Mouse (Mus musculus): ENCODE measurements around the gene Spo11.

The Spo11 gene

DNA sequence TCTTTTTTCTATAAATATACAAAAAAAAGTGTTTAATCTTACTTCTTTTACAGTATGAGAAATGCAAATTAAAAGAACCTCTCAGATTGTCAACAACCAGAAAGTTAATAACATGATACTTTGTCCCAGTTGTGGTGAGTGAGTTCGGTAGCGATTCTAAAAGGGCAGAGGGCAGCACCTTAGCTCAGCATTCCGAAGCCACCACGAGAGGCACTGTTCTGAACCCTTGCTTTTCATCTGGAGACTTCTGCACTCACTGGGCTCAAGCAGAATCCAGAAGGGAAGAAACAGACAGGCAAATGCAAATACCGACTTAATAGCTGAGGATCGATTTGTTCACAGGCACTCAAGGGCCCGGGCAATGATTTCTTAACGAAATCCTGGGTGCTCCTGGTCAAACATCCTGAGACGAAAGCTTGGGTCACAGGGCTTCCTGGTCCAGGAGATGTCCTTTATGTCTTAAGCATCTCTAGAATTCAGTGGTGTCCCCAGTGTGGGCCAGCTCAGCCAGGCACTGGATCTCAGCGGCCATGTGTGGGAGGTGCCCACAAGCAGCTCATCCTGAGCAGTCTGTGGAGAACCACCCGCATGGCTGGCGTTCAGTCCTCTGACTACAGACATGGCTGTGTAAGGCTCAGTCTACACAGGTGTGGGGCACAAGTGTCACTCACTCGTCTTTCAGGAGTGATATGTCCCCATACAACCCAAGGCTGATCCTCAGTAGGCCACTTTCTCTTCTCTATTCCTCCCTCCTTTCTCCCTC is 18.3 kb upstream of the Spo11 start:
- DNase-seq = no peak

DNA sequence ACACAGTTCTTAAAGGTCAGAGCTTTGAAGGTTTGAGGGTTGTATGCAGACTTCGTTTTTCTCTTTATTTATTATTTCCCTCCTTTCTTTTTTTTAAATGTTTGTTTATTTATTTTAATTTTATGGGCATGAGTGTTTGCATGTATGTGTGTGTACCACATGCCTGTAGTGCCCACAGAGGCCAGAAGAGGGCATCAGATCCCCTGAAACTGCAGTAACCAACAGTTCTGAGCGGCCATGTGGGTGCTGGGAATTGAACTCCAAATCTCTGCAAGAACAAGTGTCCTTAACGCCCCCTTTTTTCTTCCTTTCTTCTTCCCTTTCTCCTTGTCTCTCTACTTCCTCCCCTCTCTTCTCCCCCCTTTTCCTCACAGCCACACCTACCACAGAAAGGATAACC is 17.1 kb upstream of the Spo11 start:
- no peak for DNase-seq

DNA sequence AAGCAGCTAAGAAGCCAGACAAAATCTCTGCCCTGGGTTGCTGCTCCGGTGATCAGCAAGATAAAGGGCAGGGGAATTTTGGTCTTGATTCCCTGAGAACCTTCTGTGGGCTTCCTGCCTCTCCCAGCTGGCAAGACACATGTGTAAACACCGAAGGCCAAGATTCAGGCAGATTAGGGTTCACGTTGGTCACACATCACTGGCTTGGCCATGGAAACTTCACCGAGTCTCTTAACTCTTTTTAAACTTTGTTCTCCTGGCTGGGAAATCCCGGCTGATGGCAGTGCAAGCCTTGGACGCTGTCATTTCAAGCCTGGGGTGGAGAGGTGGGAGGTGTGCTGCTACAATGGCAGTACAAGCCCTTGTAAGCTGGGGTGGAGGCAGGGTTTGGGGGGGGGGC is 16.3 kb upstream of the Spo11 start:
- no peak for DNase-seq

DNA sequence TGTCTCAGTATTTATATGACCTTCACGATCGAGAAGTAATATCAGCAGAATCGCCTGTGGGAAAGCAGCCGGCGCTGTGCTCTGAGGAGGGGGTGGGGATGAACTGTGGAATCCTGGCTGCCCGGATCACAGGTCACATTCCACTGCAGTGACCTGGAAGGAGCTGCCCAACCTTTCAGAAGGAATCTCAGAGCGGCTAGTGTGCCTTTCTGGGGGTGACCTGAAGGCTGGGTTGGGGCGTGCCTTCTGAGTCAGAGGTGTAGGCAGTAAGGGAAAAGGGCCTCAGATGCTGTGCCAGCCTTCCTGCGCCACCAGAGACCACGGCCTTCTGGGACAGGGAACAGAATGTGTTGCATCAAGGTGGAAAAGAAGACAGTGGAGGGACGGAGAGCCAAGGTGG is 12.3 kb upstream of the Spo11 start:
- no peak for DNase-seq

- DNase-seq = no peak
These were observed 11.0 kb upstream of the Spo11 start for GRCm38 (mm10) chr2:172966480-172966879.

- DNase-seq = no peak
These were observed 5.6 kb upstream of the Spo11 start for GRCm38 (mm10) chr2:172971865-172972264.

DNA sequence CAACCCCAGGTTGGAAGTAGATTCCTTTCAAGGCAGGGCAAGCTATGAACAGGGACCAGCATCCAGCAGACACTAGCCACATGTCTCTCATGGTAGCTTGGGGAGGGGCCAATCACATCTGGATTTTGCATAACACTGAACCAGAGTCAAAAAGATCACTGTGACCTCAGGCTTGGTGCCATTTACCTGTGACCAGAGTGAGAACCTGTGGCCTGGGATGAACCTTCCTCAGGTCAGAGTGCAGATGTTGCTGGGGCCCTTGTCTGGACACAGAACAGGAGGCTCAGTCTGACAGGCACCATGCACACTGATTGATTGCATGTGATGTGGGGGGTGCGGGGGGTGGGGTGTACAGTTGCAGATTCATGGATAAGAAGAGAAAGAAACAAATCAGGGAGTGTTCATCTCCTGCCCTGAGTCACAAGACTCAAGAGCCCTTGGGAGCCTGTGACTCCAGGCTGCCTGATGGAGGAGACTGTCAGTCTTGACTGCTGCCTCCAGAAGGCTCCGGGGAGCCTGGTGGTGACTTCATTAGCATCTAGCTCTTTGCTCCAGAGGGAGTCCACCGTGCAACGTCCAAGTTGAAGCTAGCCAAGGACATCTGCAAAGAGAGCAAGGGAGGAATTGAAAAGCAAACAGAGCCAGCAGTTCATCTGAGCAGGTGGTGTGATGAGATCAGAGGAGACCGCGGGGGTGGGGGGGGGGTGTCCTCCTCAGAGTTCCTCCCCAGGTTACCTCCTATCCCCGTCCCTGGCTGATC is 3.5 kb upstream of the Spo11 start:
- DNase-seq = no peak

GRCm38 (mm10) chr2:172974701-172975100 is 2.8 kb upstream of the Spo11 start:
- no peak for DNase-seq

- no peak for DNase-seq
These were observed 2.3 kb upstream of the Spo11 start for GRCm38 (mm10) chr2:172975159-172975558.

DNA sequence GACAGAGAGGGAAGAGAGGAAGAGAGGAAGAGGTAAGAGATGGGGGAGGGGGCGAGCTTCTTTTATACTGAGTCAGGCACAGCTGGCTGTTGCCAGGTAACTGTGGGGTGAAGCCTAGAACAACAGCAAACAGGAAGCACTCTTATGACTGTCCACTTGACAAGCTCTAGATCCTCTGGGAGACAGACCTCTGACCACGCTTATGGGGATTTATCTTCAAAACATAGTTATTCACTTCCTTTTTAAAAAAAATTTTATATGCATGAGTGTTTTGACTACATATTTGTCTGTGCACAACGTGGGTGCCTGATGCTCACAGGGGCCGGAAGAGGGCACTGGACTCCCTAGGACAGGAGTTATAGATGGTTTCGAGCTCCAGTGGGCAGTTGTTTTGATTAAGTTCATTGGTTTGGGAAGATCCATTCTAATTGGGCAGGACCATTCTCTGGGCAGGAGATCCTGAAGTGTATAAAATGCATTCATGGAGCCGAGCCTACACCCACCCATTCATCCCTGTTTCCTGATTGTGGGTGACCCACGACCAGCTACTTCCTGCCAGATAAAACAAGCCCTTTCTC is 750 bp upstream of the Spo11 start:
- DNase-seq = no peak

- no peak for DNase-seq
These were observed 682 bp downstream of the Spo11 start for GRCm38 (mm10) chr2:172978131-172978633.

GRCm38 (mm10) chr2:172979666-172980345 is 2.3 kb downstream of the Spo11 start:
- no peak for DNase-seq

DNA sequence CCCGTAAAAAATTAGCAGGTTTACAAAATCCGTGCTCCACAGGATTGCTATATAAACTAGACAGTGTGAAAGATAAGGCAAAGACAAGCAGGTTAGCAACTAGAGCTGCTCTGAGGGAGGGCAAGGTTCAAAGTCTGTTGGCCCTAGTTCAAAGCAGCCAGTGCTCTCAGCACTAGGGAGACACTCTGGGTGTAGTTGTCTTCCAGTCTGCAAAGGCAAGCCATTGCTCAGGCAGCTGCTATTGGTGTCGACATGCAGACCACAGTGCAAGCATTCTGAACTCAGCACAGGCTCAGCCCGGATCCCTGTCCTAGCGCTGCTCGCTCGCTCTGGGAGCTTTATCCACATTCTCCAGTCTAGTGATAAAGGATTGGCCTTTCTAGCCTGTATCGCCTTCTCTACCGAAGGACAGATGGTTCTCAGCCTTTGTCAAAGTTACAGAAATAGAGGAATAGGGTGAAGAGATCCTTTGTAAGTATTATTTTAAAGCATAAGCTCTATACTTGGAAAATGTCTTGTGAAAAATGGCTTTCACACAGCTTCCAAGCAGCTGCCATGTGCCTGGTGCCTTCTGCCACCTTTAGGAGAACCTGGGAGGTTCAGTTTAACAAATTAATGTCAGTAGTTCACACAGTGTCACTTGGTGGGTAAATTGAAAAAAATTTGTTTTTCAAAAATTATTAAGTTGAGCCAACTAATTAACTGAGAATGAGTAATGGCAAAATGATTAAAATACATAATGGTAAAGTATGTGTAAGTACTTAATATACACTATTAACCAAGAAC is 5.5 kb downstream of the Spo11 start:
- DNase-seq = no peak

GRCm38 (mm10) chr2:172990161-172990560 is 12.7 kb downstream of the Spo11 start:
- DNase-seq = no peak

GRCm38 (mm10) chr2:172996207-172996606 is 18.7 kb downstream of the Spo11 start:
- peak; percentile 76 for DNase-seq

- no peak for DNase-seq
These were observed 20.2 kb downstream of the Spo11 start for GRCm38 (mm10) chr2:172997748-172998147.

GRCm38 (mm10) chr2:172998478-172998877 is 21.0 kb downstream of the Spo11 start:
- DNase-seq = no peak

DNA sequence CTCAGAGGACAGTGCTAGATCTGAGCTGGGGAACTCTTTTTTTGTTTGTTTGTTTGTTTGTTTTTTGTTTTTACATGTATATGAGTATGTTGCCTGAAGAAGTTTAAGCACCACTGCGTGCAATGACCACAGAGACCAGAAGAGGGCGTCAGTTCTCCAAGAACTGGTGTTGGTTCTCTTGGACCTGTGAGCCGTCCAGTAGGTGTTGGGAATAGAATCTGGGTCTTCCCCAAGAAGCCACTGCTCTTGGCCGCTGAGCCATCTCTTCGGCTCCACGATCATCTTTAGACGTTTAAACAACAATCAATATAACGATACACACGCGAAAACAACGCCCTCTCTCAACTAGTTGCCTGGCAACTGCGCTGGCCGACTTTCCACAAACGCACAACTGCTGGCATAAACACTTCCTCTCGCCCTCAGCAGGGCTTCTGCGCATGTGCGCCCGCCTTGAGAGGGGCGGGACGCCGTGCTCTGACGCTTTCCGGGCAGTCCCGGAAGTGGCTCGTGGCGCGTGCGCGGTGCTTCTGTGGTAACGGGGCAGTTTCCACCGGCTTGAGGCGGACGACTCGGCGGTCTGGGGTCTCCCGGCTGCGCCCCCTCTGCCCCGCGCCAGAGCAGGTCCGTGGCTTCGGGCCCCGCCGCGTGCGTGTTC is 22.3 kb downstream of the Spo11 start, which contains the start of gene Rae1:
Gene Rae1, plus strand, starts transcription at position 488 of the 655 bp plus-strand sequence.
- DNase-seq = peak; percentile 98

- peak; percentile 59 for DNase-seq
These were observed 22.8 kb downstream of the Spo11 start for GRCm38 (mm10) chr2:173000285-173000652.

- DNase-seq = no peak
These were observed 23.4 kb downstream of the Spo11 start for GRCm38 (mm10) chr2:173000921-173001320.

DNA sequence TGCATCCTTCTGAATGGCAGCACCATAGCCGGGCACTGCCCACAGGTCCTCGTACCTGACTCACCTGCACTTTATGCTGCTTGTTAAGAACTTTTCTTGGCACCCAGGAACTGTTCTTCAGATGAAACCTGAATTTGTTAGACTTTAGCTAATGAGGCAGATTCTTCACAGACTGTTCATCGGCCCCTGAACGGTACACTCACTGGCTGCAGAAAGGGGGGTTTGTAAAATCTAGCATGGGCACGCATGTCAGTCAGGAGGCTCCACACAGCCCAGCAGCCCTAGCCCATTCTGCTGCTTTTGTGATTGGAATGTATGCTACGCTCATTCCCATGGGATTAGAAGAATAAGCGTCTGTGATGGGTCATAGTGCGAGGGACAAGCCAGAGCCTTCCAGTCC is 26.2 kb downstream of the Spo11 start:
- DNase-seq = no peak

- no peak for DNase-seq
These were observed 32.8 kb downstream of the Spo11 start for GRCm38 (mm10) chr2:173010220-173010717.
